Mouse (Mus musculus): Measurements from ENCODE around the gene Rps3a1. TPM values are rescaled to one million over a fixed set of nuclear protein-coding genes. Genes with fewer than 3 reads are reported as not detected.

Gene Rps3a1
- polyA plus RNA-seq, 1 experiment from 2014 or later = 1,488 TPM

GRCm38 (mm10) chr3:86093907-86094306 lies 48.6 kb downstream of the Rps3a1 start:
- Histone ChIP-seq H3K27me3 (replicated peaks; ENCODE audit: control insufficient read depth, insufficient read depth, low read length) (no peaks in the 10 kb centered on the region), H3K4me3 (ENCODE audit: low read depth, low read length) (no peak overlapping the region), H3K4me1 (ENCODE audit: control insufficient read depth, insufficient read depth, low read length) (peaks cover 10% of the 10 kb centered on the region; the same call in 1 of the 2 replicates), H3K36me3 (ENCODE audit: control insufficient read depth, insufficient read depth, low read length) (peaks cover 20% of the 10 kb centered on the region), H3K4me2 (ENCODE audit: low read depth, low read length) (no peak overlapping the region), H3K9me3 (ENCODE audit: control insufficient read depth, low read length) (0 out of 2 replicates have a peak, but pooled peaks cover 4% of the 10 kb centered on the region), H3K27ac (replicated peaks; ENCODE audit: low read depth, low read length) (peak overlapping the region; percentile 77), H3K9ac (ENCODE audit: low read depth, low read length) (no peak overlapping the region)
- WGBS = 47% methylated on average over 5 of the region's 5 CpGs
- no peak for ATAC-seq (ENCODE audit: low read depth)
- no peak for DNase-seq (ENCODE audit: low spot score)

- WGBS = 19% methylated on average over 6 of the region's 6 CpGs
- Histone ChIP-seq H3K4me2 (ENCODE audit: low read depth, low read length) (no peak overlapping the region), H3K27me3 (replicated peaks; ENCODE audit: control insufficient read depth, insufficient read depth, low read length) (no peaks in the 10 kb centered on the region), H3K4me3 (ENCODE audit: low read depth, low read length) (no peak overlapping the region), H3K9me3 (ENCODE audit: control insufficient read depth, low read length) (0 out of 2 replicates have a peak, but pooled peaks cover 4% of the 10 kb centered on the region), H3K4me1 (ENCODE audit: control insufficient read depth, insufficient read depth, low read length) (peaks cover 10% of the 10 kb centered on the region; the same call in 1 of the 2 replicates), H3K36me3 (ENCODE audit: control insufficient read depth, insufficient read depth, low read length) (peaks cover 23% of the 10 kb centered on the region), H3K9ac (ENCODE audit: low read depth, low read length) (peak overlapping the region; percentile 30; the same call in 1 of the 2 replicates), H3K27ac (replicated peaks; ENCODE audit: low read depth, low read length) (peak overlapping the region; percentile 77)
- DNase-seq (ENCODE audit: low spot score) (peak; percentile 60), ATAC-seq (ENCODE audit: low read depth) (peak; percentile 68)
Observed at GRCm38 (mm10) chr3:86093213-86093845, 49.2 kb downstream of the Rps3a1 start.

Other genes with a start within 250 kb of the Rps3a1 start
- gene Sh3d19, start 171.6 kb downstream of the Rps3a1 start, polyA plus RNA-seq (2014; fragmentation: Nextera tagmentation; extraction: Ambion mirVana) = 29.8 and 30.9 TPM in 2 replicates
- gene Prss48, start 140.2 kb downstream of the Rps3a1 start, polyA plus RNA-seq (2014; fragmentation: Nextera tagmentation; extraction: Ambion mirVana) = not detected in 2 replicates
- gene Lrba, start 82.0 kb upstream of the Rps3a1 start, polyA plus RNA-seq (2014; fragmentation: Nextera tagmentation; extraction: Ambion mirVana) = 7.9 and 9.2 TPM in 2 replicates